Mouse (Mus musculus) urinary bladder, postnatal 25 days (tissue): ENCODE results near the gene Asic3.
A peak's percentile ranks its signal among the peaks of the same experiment; 100 is the strongest.
"Not testable (repeated sequence)": the region's sequence is repeated elsewhere in the genome, so short reads cannot be mapped to it uniquely, and the experiment has no call there.

Source experiments
- DNase-seq: peaks from one replicate; pipeline ENCODE4 v3.0.0; 2022; ENCODE audit warnings: low spot score

Asic3 gene

DNA sequence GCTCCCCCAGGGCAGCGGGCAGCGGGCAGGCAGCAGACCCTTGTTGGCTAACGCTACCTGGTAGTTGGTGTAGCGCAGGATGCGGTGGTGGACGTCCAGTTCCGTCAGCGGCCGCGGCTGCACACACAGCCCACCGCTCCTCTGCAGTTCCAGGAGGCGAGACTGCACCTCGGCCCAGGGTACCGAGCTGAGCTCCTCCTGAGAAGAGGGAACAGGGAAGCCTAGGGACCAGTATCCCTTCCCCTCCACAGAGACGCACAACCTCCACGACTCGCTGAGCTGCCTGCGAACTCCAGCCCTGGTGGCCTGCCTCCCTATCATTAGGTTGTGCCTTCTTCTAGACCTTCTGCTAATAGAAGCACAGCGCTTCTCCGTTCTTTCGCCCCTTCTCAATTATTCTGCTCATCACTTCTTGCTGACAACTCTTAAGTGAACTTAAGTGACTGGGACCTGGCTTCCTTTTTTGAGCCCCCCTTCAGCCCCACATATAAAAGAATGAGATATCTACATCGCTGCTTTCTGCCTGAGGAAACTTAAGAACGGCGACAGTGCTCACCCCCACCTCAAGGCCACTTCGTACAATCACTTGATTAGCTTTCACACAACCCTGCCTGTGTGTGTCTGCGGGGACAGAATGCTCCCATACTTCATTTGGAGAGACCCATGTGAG lies 24.8 kb upstream of the Asic3 start:
- DNase-seq = no peak

GRCm38 (mm10) chr5:24389011-24389657 lies 24.1 kb upstream of the Asic3 start:
- DNase-seq = no peak

- no peak for DNase-seq
Measured at GRCm38 (mm10) chr5:24389658-24390020, 23.6 kb upstream of the Asic3 start.

- DNase-seq = no peak
Measured at GRCm38 (mm10) chr5:24391864-24392263, 21.3 kb upstream of the Asic3 start, which contains the start of gene Atg9b. Gene Atg9b, minus strand, starts transcription at chr5:24392143.

DNA sequence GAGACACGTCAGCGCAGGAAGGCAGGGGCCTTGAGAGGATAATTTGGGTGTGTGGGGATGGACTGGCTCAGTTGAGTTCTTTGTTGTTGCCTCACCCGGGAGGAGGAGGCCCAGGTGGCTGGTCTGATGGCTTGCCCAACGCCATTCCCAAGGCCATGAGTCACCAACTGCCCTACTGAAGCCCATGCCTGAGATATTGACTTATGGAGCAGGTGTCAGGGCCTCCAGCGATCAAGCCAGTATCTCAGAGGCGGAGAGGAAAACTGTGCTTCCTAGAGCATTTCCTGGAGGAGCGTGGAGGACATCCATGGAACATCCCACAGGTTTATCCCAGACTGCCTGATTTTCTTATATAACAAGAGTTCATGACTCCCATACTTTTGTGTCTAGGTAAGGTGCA lies 20.5 kb upstream of the Asic3 start:
- no peak for DNase-seq

- DNase-seq = peak; percentile 84
Measured at GRCm38 (mm10) chr5:24393392-24393997, 19.7 kb upstream of the Asic3 start, which contains the start of gene Abcb8. Gene Abcb8, plus strand, starts transcription at chr5:24393663.

DNA sequence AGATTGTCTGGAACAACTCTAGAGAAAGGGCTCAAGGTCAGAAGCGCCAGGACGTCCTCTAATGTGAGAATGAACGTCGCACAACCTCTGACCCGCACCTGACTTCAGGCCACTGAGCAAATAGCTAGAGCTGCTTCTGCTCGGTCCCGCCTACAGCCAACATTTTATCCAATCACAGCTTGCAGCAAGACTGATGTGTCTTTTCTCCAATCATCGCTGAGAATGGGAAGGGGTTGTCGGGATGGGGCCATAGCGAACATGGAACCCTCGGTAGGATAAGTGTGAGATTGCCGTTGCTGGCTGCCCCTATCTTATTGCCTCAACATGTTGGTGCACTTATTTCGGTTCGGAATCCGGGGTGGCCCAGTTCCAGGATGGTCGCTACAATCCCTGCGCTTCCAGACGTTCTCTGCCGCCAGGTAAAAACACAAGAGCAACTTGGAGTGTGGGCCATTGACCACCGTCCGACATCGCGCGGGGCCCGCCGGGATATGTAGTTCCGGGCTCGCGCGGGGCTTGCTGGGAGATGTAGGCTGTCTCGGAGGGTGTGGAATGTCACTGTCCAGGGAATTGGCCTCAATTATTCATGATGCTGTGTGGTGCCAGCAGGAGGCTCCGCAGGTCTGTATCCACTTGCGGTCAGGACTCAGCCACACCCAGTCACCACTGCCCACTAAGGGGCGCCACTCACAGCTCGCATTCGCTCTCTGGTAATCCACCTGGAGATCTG lies 18.9 kb upstream of the Asic3 start:
- DNase-seq = peak; percentile 89

DNA sequence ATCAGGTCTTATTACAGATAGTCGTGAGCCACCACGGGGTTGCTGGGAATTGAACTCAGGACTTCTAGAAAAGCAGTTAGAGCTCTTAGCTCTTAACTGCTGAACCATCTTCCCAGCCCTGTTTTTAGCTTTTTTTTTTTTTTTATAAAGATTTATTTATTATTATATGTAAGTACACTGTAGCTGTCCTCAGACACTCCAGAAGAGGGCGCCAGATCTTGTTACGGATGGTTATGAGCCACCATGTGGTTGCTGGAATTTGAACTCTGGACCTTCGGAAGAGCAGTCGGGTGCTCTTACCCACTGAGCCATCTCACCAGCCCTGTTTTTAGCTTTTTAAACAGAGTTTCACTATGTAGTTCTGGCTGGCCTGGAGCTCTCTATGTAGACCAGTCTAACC lies 16.9 kb upstream of the Asic3 start:
- DNase-seq = not testable (repeated sequence)

- DNase-seq = no peak
Measured at GRCm38 (mm10) chr5:24399686-24400085, 13.5 kb upstream of the Asic3 start.

DNA sequence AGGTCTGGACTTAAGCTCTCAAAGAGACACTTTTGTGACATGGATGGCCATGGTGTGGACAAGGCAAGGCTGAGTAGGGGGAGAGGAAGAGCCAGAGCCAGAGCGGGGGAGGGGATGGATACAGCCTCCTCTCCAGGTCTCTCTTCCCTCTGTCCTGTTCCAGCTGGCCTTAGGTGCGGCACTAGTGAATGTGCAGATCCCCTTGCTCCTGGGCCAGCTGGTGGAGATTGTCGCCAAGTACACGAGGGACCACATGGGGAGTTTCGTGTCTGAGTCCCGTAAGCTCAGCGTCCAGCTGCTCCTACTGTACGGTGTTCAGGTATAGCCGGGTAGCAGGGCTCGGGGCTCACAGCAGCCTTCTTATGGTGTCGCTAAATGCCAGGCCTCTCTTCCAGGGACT lies 12.8 kb upstream of the Asic3 start:
- no peak for DNase-seq

DNA sequence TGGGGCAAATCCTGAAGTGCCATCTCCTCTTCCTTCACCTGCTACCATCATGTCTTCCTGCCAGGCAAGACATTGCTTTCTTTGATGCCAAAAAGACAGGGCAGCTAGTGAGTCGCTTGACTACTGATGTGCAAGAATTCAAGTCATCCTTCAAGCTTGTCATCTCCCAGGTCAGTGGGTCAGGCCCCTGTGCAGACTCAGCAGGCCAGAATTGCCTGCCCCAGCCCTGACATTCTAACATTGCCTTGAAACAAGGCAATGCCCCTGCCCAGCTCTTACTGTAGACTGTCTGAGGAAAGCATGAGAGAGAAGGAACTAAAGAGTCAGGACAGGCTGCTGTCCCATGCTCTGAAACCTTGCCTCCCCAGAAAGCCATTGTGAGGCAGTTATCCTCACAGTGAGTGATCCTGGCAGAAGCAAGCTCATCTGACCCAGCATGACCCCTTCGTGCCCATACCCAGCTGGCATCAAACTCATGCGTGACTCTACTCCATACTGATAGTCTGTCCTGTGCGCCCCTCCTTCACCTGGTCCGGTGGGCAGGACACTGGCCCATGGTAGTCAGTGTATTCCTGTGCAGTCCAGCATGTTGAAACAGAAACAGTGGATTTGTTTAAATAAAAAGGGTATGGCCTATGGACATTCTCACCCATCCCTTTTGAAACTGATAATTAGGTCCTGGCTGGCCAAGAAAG lies 12.1 kb upstream of the Asic3 start:
- no peak for DNase-seq

DNA sequence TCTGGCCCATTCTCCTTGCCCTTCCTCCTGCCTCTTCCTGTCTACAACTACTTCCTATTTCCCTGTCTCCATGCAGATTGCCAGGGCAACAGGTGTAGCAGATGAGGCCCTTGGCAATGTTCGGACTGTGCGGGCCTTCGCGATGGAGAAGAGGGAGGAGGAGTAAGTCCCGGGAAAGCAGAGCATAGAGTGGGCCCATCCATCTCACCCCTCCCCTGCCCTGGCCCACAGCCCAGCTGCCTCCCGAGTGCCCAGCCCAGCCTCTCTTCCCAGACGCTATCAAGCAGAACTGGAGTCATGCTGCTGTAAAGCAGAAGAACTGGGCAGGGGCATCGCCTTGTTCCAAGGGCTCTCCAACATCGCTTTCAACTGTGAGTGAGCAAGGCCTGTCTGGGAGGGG lies 11.2 kb upstream of the Asic3 start:
- DNase-seq = no peak

DNA sequence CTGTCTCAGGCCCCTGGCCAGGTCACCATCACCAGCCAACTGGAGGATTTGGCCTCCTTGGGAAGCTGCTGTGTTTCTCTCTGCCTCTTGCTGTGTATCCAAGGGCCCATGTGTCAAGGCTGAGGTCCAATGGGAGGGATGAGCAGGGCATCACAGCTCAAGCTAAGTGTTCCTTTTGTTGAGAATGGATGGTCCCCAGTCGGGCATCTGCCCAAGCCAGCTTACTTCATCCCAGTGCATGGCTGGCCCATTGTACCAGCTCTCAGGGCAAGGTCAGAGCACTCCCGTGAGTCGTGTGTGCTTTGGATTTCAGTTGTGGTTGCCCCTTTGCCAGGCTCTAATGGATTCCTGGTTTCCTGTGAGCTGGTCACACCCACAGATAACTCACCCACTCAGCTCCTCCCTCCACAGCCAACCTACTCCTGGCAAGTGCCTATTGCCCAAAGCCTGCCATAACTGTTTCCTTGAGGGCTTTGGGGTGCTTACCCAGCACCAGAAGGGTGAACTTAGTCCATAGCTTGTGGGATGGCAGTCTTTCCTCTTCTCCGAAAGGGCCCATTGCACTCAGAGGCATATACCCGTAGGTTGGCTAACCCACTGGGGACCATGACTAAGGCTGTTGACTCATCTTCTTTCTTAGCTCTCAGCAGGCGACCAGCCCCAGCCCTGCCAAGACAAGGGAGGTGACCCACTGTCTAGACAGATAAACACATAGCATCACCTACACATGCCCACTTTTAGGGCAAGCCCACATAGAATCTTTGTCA lies 8.4 kb upstream of the Asic3 start:
- DNase-seq = no peak

DNA sequence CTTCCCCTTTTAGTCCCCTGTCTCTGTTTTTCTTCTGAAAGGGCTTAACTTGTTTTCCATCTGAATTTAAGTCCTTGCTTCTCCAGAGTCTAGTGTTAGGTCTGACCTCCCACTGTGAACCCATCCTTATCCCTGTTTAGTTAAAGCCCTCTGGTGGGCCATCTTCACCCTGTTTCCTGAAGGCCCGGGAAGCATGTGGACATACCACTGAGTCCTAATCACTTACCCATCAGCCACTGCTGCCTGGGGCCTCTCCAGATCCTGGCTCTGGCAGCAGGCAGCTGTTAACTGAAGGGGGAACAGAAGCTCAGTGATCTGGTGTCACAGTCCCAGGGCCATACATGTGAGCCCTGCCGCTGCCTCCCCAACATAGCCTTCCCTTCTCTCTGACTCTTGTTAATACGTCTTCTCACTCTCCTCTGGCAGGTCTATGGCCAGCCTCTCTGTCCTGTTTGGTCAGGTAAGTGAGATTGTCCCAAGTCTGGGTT lies 7.8 kb upstream of the Asic3 start:
- no peak for DNase-seq

- DNase-seq = no peak
Measured at GRCm38 (mm10) chr5:24408651-24409050, 4.5 kb upstream of the Asic3 start.

- no peak for DNase-seq
Measured at GRCm38 (mm10) chr5:24409466-24409865, 3.7 kb upstream of the Asic3 start.

DNA sequence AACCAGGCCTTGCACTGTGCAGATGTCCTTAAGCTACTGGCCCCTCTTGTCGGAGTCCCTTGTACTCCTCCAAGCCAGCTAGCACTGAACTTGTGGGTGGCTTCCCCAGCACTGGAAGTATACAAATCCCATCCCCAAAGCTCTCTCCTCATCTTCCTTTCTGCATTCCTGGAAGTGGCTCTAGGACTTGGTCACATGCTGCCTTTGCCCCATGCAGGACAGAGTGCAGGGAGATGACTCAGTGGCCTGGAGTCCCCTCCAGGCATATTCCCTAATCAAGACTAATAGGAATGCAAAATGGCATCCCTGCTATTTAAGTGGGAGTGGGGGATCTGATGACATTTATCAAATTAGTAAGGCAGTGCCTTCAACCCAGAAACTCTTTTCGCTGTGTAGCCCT lies 1.1 kb upstream of the Asic3 start:
- no peak for DNase-seq

GRCm38 (mm10) chr5:24413938-24414337 lies 746 bp downstream of the Asic3 start:
- no peak for DNase-seq

GRCm38 (mm10) chr5:24416222-24416736 lies 3.1 kb downstream of the Asic3 start:
- peak; percentile 55 for DNase-seq

GRCm38 (mm10) chr5:24417587-24417986 lies 4.4 kb downstream of the Asic3 start:
- DNase-seq = no peak

DNA sequence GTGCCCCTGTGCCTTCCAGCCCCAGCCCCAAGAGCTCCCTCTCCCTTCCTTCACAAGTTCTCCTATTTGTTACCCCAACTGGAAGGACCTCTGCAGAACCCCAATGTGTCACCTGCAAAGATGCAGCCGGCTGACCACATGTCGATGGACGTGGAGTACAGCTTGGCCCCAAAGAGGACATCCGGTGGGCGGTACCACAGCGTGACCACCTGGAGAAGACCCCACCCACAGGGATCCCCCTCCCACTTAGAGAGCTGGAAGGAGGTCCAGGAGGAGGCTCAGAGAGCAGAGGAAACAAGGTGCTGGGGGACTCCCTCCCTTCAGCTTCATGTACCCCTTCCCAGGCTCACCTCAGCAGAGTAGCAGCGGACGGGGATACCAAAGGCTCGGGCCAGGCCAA lies 7.2 kb downstream of the Asic3 start:
- DNase-seq = no peak
